Mouse (Mus musculus): ENCODE measurements around the gene Fga. TPM values are rescaled to one million over a fixed set of nuclear protein-coding genes. Genes with fewer than 3 reads are reported as not detected.

Gene Fga
- polyA plus RNA-seq, 1 experiment from 2014 or later = 0.20 TPM

DNA sequence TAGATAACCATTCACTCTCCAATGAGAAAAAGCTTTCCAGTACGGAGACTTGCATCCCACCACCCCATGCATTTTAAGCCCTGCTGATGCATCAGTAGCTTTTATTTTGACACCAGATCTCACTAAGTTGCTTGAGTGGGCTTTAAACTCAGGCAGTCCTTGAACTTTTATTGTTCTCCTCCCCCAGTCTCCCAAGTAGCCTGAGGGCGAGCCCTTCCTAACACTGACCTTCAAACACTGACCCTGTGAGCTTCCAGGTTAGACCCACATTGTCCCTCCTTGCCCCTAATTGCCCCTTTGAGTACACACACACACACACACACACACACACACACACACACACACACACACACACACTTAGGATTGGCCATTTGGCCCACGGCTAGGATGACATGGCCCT, 29.2 kb upstream of the Fga start:
- no peak for ATAC-seq (ENCODE audit: insufficient read depth)

DNA sequence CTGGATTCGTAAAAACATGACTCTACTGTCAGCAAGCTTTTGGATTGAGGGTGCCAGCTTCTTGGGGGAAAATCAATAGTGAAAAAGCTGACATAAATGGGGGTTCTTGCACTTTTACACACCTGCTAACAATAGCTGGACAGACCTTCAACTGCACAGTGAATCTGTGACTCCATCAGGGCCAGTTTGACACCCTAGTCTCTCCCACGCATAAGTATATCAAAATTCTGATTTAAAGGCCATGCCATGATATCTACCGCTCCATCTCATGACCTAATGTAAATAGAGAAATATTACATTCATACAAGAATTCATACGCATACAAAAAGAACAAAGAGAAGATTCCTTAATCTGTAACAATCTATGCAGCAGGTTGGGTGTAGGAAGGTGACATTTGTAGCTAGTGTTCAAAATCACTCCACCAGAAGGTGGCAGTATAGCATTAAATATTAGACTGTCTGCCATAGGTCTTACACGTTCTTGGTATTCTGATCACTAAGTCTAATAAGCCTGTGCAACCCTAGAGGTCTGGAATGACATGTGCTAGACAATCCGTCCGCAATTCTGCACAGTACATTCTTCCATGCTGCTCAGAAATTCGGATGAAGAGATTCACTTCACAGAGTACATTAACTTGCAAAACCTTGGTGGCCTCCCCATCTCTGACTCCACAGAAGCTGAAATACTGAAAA, 27.0 kb upstream of the Fga start:
- 30% methylated on average over 8 of the region's 8 CpGs for WGBS
- Histone ChIP-seq H3K4me3 (ENCODE audit: low read depth, low read length) (no peak overlapping the region), H3K27ac (ENCODE audit: low read depth) (no peak overlapping the region), H3K4me2 (no peak overlapping the region), H3K4me1 (ENCODE audit: insufficient read depth) (no peaks in the 10 kb centered on the region), H3K9me3 (ENCODE audit: low read depth, low read length) (no peaks in the 10 kb centered on the region), H3K9ac (no peak overlapping the region), H3K36me3 (ENCODE audit: insufficient read depth) (no peaks in the 10 kb centered on the region), H3K27me3 (ENCODE audit: insufficient read depth, low read length) (peaks cover 6% of the 10 kb centered on the region; the same call in 1 of the 2 replicates)
- peak; percentile 73 for TF ChIP-seq CTCF (IDR thresholded peaks at IDR 0.05; ENCODE audit: low read depth)
- ATAC-seq (ENCODE audit: insufficient read depth) (peak; percentile 85), DNase-seq (peak; percentile 94)

More for the DNA sequence above, 29.2 kb upstream of the Fga start:
- H3K9ac ChIP-seq = no peak overlapping the region
- no peak for TF ChIP-seq CTCF (IDR thresholded peaks at IDR 0.05; ENCODE audit: low read depth)
- peaks cover 6% of the 10 kb centered on the region; the same call in 1 of the 2 replicates for H3K27me3 ChIP-seq (ENCODE audit: insufficient read depth, low read length)
- H3K4me1 ChIP-seq (ENCODE audit: insufficient read depth) = no peaks in the 10 kb centered on the region
- H3K36me3 ChIP-seq (ENCODE audit: insufficient read depth) = no peaks in the 10 kb centered on the region
- H3K4me3 ChIP-seq (ENCODE audit: low read depth, low read length) = no peak overlapping the region
- no peak for DNase-seq
- 62% methylated on average over 3 of the region's 3 CpGs for WGBS
- H3K4me2 ChIP-seq = no peak overlapping the region
- no peaks in the 10 kb centered on the region for H3K9me3 ChIP-seq (ENCODE audit: low read depth, low read length)
- no peak overlapping the region for H3K27ac ChIP-seq (ENCODE audit: low read depth)

DNA sequence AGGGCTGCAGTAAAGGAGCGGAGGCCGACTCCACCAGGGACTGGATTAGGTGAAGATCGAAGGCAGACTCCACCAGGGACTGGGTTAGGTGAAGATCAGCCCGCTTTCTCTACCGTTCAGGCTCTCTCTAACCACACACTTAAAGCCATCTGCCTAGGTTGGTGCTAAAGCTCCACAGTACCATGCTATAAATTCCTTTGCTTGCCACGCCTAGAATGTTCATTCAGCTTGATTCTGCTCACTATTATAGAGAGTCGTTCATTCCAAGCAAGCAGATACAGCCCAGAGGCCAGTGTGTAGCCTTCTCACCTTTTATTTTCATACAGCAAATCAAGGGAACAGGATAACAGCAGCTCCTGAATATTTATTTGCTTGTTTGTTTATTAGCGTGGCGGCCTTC, 25.9 kb upstream of the Fga start:
- H3K36me3 ChIP-seq (ENCODE audit: insufficient read depth) = no peaks in the 10 kb centered on the region
- no peak overlapping the region for H3K27ac ChIP-seq (ENCODE audit: low read depth)
- no peak for DNase-seq
- ATAC-seq (ENCODE audit: insufficient read depth) = no peak
- no peaks in the 10 kb centered on the region for H3K4me1 ChIP-seq (ENCODE audit: insufficient read depth)
- H3K4me3 ChIP-seq (ENCODE audit: low read depth, low read length) = no peak overlapping the region
- WGBS = 81% methylated on average over 9 of the region's 9 CpGs
- H3K27me3 ChIP-seq (ENCODE audit: insufficient read depth, low read length) = peaks cover 5% of the 10 kb centered on the region; the same call in 1 of the 2 replicates
- H3K4me2 ChIP-seq = no peak overlapping the region
- no peaks in the 10 kb centered on the region for H3K9me3 ChIP-seq (ENCODE audit: low read depth, low read length)
- H3K9ac ChIP-seq = no peak overlapping the region
- no peak for TF ChIP-seq CTCF (IDR thresholded peaks at IDR 0.05; ENCODE audit: low read depth)

DNA sequence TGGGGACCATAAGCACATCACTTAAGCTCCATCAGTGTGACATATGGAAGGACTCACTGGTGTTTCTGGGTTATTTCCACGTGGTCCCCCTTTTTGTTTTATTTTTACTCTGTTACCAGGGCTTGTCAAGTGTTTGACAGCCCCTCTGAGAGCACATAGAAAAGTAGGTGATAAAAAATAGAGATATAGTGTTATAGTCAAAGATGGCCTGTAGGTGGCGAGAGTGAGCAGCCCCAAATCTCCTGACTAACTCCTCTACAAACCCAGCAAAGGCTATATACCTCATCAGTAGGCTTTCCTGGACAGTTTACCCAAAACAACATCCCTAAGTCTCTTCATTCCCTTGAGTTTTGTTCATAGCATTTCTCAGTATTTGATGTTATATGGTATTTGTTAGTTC, 23.7 kb upstream of the Fga start:
- H3K27me3 ChIP-seq (ENCODE audit: insufficient read depth, low read length) = no peaks in the 10 kb centered on the region
- 5% methylated on average over 2 of the region's 2 CpGs for WGBS
- H3K4me2 ChIP-seq = no peak overlapping the region
- no peak overlapping the region for H3K9ac ChIP-seq
- TF ChIP-seq CTCF (IDR thresholded peaks at IDR 0.05; ENCODE audit: low read depth) = peak; percentile 82
- DNase-seq (peak; percentile 70), ATAC-seq (ENCODE audit: insufficient read depth) (no peak)
- no peaks in the 10 kb centered on the region for H3K4me1 ChIP-seq (ENCODE audit: insufficient read depth)
- no peak overlapping the region for H3K27ac ChIP-seq (ENCODE audit: low read depth)
- H3K36me3 ChIP-seq (ENCODE audit: insufficient read depth) = no peaks in the 10 kb centered on the region
- no peak overlapping the region for H3K4me3 ChIP-seq (ENCODE audit: low read depth, low read length)
- no peaks in the 10 kb centered on the region for H3K9me3 ChIP-seq (ENCODE audit: low read depth, low read length)

DNA sequence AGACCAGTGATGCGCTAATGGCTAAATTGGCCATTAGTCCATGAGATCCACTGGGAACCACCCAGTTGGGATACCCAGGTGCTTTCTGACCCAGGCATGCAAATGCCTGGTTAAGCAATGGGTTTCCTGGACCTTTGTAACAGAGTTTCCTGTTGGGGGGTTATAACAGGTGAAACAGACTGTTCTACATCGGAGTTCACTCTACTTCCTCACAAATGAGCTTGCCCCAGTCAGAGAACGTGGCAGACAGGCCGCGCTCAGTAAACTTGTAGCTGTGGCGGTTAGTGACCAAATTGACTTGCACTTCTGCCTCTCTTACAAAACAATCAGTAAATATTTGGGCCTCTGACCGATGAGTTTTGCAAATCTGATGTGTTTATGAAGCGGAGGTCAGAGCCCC, 22.8 kb upstream of the Fga start:
- H3K36me3 ChIP-seq (ENCODE audit: insufficient read depth) = no peaks in the 10 kb centered on the region
- H3K4me2 ChIP-seq = no peak overlapping the region
- no peak for ATAC-seq (ENCODE audit: insufficient read depth)
- no peaks in the 10 kb centered on the region for H3K27me3 ChIP-seq (ENCODE audit: insufficient read depth, low read length)
- H3K27ac ChIP-seq (ENCODE audit: low read depth) = no peak overlapping the region
- H3K4me3 ChIP-seq (ENCODE audit: low read depth, low read length) = no peak overlapping the region
- 89% methylated on average over 8 of the region's 8 CpGs for WGBS
- H3K4me1 ChIP-seq (ENCODE audit: insufficient read depth) = no peaks in the 10 kb centered on the region
- no peak for DNase-seq
- no peak overlapping the region for H3K9ac ChIP-seq
- no peak for TF ChIP-seq CTCF (IDR thresholded peaks at IDR 0.05; ENCODE audit: low read depth)
- no peaks in the 10 kb centered on the region for H3K9me3 ChIP-seq (ENCODE audit: low read depth, low read length)

DNA sequence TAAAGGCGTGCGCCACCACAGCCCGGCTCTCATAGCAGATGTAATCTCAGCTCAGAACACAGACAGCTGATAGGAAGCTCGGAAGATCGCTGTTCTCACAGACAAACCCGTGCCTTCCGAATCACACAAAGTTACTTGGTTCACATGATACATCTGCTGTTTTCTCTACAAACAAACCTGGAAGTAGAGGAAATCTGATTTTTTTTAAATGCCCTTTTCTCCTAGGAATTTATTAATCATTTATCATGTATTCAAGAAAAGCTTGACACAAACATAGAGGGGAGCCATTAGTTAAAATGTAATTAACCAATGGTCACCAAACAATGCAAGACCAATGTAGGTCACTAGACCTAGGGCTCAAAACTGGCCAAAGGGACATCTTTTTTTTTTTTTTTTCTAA, 21.1 kb upstream of the Fga start:
- Histone ChIP-seq H3K9ac (no peak overlapping the region), H3K4me1 (ENCODE audit: insufficient read depth) (no peaks in the 10 kb centered on the region), H3K27ac (ENCODE audit: low read depth) (no peak overlapping the region), H3K36me3 (ENCODE audit: insufficient read depth) (no peaks in the 10 kb centered on the region), H3K9me3 (ENCODE audit: low read depth, low read length) (no peaks in the 10 kb centered on the region), H3K4me2 (no peak overlapping the region), H3K4me3 (ENCODE audit: low read depth, low read length) (no peak overlapping the region), H3K27me3 (ENCODE audit: insufficient read depth, low read length) (no peaks in the 10 kb centered on the region)
- no peak for DNase-seq
- no peak for TF ChIP-seq CTCF (IDR thresholded peaks at IDR 0.05; ENCODE audit: low read depth)
- 91% methylated on average over 7 of the region's 7 CpGs for WGBS
- ATAC-seq (ENCODE audit: insufficient read depth) = no peak

DNA sequence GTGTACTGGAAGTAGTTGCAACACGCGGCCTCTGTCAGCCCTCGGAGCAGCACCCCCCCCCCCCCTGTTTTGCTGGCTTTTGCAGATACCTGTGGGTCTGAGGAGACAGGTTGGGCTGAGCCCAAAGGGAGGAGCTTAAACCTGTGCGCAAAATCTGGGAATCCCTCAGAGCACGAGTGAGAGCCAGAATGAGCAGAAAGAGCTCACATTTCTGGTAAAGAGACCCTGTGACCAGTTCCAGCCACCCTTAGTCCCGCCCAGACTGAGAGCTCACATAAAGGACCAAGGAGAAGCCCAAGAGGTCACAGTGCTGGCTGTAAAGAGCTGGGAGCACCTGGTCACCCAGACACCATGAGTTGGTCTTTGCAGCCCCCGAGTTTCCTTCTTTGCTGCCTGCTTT, 18.3 kb upstream of the Fga start, which contains the start of gene Fgg:
TSS of gene Fgg (plus strand) at position 168 of the 400 bp plus-strand sequence.
- 31% methylated on average over 7 of the region's 7 CpGs for whole genome bisulfite sequencing
- Histone ChIP-seq H3K4me1 (ENCODE audit: insufficient read depth) (no peaks in the 10 kb centered on the region), H3K27ac (ENCODE audit: low read depth) (no peak within 1 kb of the TSS), H3K27me3 (ENCODE audit: insufficient read depth, low read length) (no peaks in the 10 kb centered on the region), H3K4me2 (no peak within 1 kb of the TSS), H3K4me3 (ENCODE audit: low read depth, low read length) (no peak within 1 kb of the TSS), H3K9me3 (ENCODE audit: low read depth, low read length) (no peaks in the 10 kb centered on the region), H3K36me3 (ENCODE audit: insufficient read depth) (no peaks in the 10 kb centered on the region), H3K9ac (no peak within 1 kb of the TSS)
- DNase-seq (no peak), ATAC-seq (ENCODE audit: insufficient read depth) (no peak)
- TF ChIP-seq CTCF (IDR thresholded peaks at IDR 0.05; ENCODE audit: low read depth) = no peak

Measured in lung, embryonic 14.5 days (tissue).